ENCODE assay signal across 15 mouse cellular contexts in the genomic region with DNA sequence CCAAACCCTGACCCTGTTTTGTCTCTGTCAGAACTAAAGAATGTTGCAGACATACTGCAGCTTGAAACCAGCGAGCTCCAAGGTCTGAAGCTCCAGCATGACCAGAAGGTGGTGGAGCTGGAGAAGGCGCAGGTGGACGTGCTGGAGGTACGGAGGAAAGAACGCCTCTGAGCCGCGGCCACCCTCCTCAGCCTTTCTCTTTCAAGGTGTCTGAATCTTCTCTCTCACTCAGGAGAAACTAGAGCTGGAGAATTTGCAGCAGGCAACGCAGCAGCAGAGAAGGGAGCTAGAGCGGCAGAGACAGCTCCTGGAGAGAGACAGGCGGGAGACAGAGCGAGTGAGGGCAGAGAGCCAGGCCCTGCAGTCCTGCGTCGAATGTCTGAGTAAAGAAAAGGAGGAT.
"Had no signal": no experiment of that assay in that cellular context is flagged by ENCODE, and none has a peak within 500 bp of the region (broad histone marks: within the 10 kb centered on the region; RNA-seq: fewer than 3 reads in every experiment).

No protein-coding gene starts in this region.

- H3K4me1 ChIP-seq: neural tube, embryonic 15.5 days; stomach, embryonic 15.5 days had no signal

- H3K9ac ChIP-seq: neural tube, embryonic 15.5 days; stomach, embryonic 15.5 days had no signal

- H3K4me2 ChIP-seq: neural tube, embryonic 15.5 days; stomach, embryonic 15.5 days had no signal

- DNase-seq: retina, postnatal 1 day; right cerebral cortex, adult 18-20 months; right cerebral cortex, postnatal 14 days; right cerebral cortex, postnatal 25 days; right cerebral cortex, postnatal 4 days; spleen, adult 18-20 months; thymus, adult 18-20 months; thymus, adult 2 months; thymus, postnatal 14 days; thymus, postnatal 25 days; thymus, postnatal 36 days; thymus, postnatal 4 days had no signal

- H3K4me3 ChIP-seq: neural tube, embryonic 15.5 days; stomach, embryonic 15.5 days had no signal

- H3K9me3 ChIP-seq: neural tube, embryonic 15.5 days; stomach, embryonic 15.5 days had no signal

- H3K27ac ChIP-seq: neural tube, embryonic 15.5 days; stomach, embryonic 15.5 days; stomach, postnatal 0 days had no signal

- H3K27me3 ChIP-seq: neural tube, embryonic 15.5 days; stomach, embryonic 15.5 days had no signal
